Mouse (Mus musculus) liver, embryonic 14.5 days (tissue): ENCODE results near the gene Dcaf7. TPM values are rescaled to one million over a fixed set of nuclear protein-coding genes. Genes with fewer than 3 reads are reported as not detected.

Experiments
- ATAC-seq: fragments of 200-750 bp; cut with Nextera tagmentation; 2 replicates; pipeline ENCODE4 v1.8.0; 2017; ENCODE audit warnings: moderate number of reproducible peaks, mild to moderate bottlenecking, moderate library complexity; ENCODE audit not compliant: insufficient read depth
- DNase-seq, 3 experiments: peaks; one replicate each; pipeline ENCODE4 v3.0.0-alpha.2; 2012 to 2013; ENCODE audit warnings: low read depth in 3 of 3, low spot score in 3 of 3
- H3K27ac ChIP-seq: fragments of 300-500 bp; sonication (generic); 2 replicates; pipeline ENCODE4 v1.5.1; 2014; ENCODE audit warnings: moderate library complexity, mild to moderate bottlenecking, control low read depth, inconsistent platforms
- H3K27me3 ChIP-seq: fragments of 300-500 bp; sonication (generic); 2 replicates; pipeline ENCODE4 v1.6.1; 2014; ENCODE audit warnings: mild to moderate bottlenecking, low read length, moderate library complexity; ENCODE audit not compliant: control insufficient read depth, insufficient read depth
- H3K36me3 ChIP-seq: fragments of 300-500 bp; sonication (generic); replicated peaks from 2 replicates; pipeline ENCODE4 v1.6.1; 2014; ENCODE audit warnings: low read depth; ENCODE audit not compliant: control insufficient read depth, insufficient read depth
- H3K4me1 ChIP-seq, 2 experiments: fragments of 200-500 bp in 1 of 2; fragments of 300-500 bp in 1 of 2; sonication (generic) in 1 of 2; replicated peaks; 2 replicates each; pipeline ENCODE4 v1.6.1; 2012 to 2014; ENCODE audit warnings: antibody characterized with exemption in 1 of 2, inconsistent platforms in 1 of 2, low read length in 1 of 2; ENCODE audit not compliant: control insufficient read depth in 2 of 2, insufficient read depth in 2 of 2
- H3K4me2 ChIP-seq: fragments of 300-500 bp; sonication (generic); 2 replicates; pipeline ENCODE4 v1.6.1; 2014; ENCODE audit warnings: low read depth, mild to moderate bottlenecking, control low read depth, moderate library complexity
- H3K4me3 ChIP-seq, 2 experiments: fragments of 200-500 bp in 1 of 2; fragments of 300-500 bp in 1 of 2; sonication (generic) in 1 of 2; 2 replicates each; pipeline ENCODE4 v1.5.1; 2012 to 2014; ENCODE audit warnings: low read depth in 2 of 2, low read length in 2 of 2, mild to moderate bottlenecking in 2 of 2, control low read depth in 1 of 2, inconsistent platforms in 1 of 2, moderate library complexity in 1 of 2; ENCODE audit not compliant: insufficient read depth in 1 of 2
- H3K9ac ChIP-seq: fragments of 300-500 bp; sonication (generic); replicated peaks from 2 replicates; pipeline ENCODE4 v1.6.1; 2014; ENCODE audit warnings: mild to moderate bottlenecking, control low read depth, moderate library complexity
- H3K9me3 ChIP-seq: fragments of 300-500 bp; sonication (generic); 2 replicates; pipeline ENCODE4 v1.6.1; 2016; ENCODE audit warnings: low read length, mixed read lengths; ENCODE audit not compliant: control insufficient read depth
- CTCF ChIP-seq: IDR thresholded peaks from 2 replicates; pipeline ENCODE4 v1.5.1; 2016; ENCODE audit warnings: antibody characterized with exemption, low read depth, control low read depth
- EP300 ChIP-seq: IDR thresholded peaks from 2 replicates; pipeline ENCODE4 v1.6.1; 2016; ENCODE audit warnings: antibody characterized with exemption, low read depth
- WGBS: fragments of 180-500 bp; shearing (Covaris S2); extraction: QIAGEN DNeasy Blood & Tissue Kit; methylation state at CpG from one replicate; pipeline ENCODE4 v1.1.7; 2014; ENCODE audit not compliant: insufficient replicate concordance; 5-methylcytosine and 5-hydroxymethylcytosine counted together
- polyA plus RNA-seq, 2 experiments: library from polyadenylated mRNA; depleted of rRNA in 1 of 2; stranded (reverse) in 1 of 2; unstranded in 1 of 2; fragments of >200 nt; fragmentation: Nextera tagmentation in 1 of 2; extraction: Ambion mirVana in 1 of 2; gene quantifications; 2 replicates each; pipeline versions ENCODE4 v1.2.1 to v1.2.3; 2012 to 2014

The Dcaf7 gene
- polyA plus RNA-seq (2012; rRNA removed) (15.4 and 15.5 TPM in 2 replicates), polyA plus RNA-seq (2014; fragmentation: Nextera tagmentation; extraction: Ambion mirVana) (21.6 and 25.9 TPM in 2 replicates)

- peak; percentile 98 for ATAC-seq
- peak within 1 kb of the TSS; percentile 69 to 90 for H3K4me3 ChIP-seq
Measured at GRCm38 (mm10) chr11:106036548-106037417, at the start of gene Dcaf7. Gene Dcaf7 (plus strand): TSS chr11:106036872.

GRCm38 (mm10) chr11:105987446-105987845, 49.2 kb upstream of the Dcaf7 start:
- no peak for ATAC-seq
- peaks cover 0 to 2% of the 10 kb centered on the region in 2 experiments; a peak in 1 of 4 replicates for H3K4me1 ChIP-seq
- no peaks in the 10 kb centered on the region for H3K9me3 ChIP-seq
- H3K4me2 ChIP-seq: no peak overlapping the region
- H3K9ac ChIP-seq: no peak overlapping the region
- no peaks in the 10 kb centered on the region for H3K27me3 ChIP-seq
- H3K27ac ChIP-seq: no peak overlapping the region
- no peak for DNase-seq
- no peaks in the 10 kb centered on the region for H3K36me3 ChIP-seq
- 35% methylated on average over 6 of the region's 6 CpGs for WGBS
- TF ChIP-seq CTCF: no peak
- no peak for TF ChIP-seq EP300
- no peak overlapping the region for H3K4me3 ChIP-seq

More at GRCm38 (mm10) chr11:106036548-106037417, at the start of gene Dcaf7:
- peak; percentile 96 to 97 (median 97) for DNase-seq
- under 1% methylated on average over 66 of the region's 66 CpGs for WGBS
- no peaks in the 10 kb centered on the region for H3K27me3 ChIP-seq
- peak within 1 kb of the TSS; percentile 70 for H3K9ac ChIP-seq
- peak within 1 kb of the TSS; percentile 89 for H3K4me2 ChIP-seq
- H3K27ac ChIP-seq: peak within 1 kb of the TSS; percentile 16
- H3K9me3 ChIP-seq: no peaks in the 10 kb centered on the region
- peaks cover 16 to 17% of the 10 kb centered on the region in 2 experiments for H3K4me1 ChIP-seq
- no peak for TF ChIP-seq EP300
- TF ChIP-seq CTCF: no peak
- H3K36me3 ChIP-seq: no peaks in the 10 kb centered on the region

GRCm38 (mm10) chr11:105989446-105989845, 47.2 kb upstream of the Dcaf7 start:
- H3K9ac ChIP-seq: no peak overlapping the region
- H3K9me3 ChIP-seq: no peaks in the 10 kb centered on the region
- H3K27me3 ChIP-seq: no peaks in the 10 kb centered on the region; the same call in 1 of the 2 replicates
- 53% methylated on average over 6 of the region's 6 CpGs for WGBS
- DNase-seq (no peak), ATAC-seq (no peak)
- TF ChIP-seq CTCF (no peak), EP300 (no peak)
- no peak overlapping the region for H3K4me2 ChIP-seq
- H3K36me3 ChIP-seq: no peaks in the 10 kb centered on the region
- no peak overlapping the region for H3K27ac ChIP-seq
- H3K4me1 ChIP-seq: peaks cover 0 to 2% of the 10 kb centered on the region in 2 experiments; a peak in 1 of 4 replicates
- no peak overlapping the region for H3K4me3 ChIP-seq

- Histone ChIP-seq H3K4me2 (no peak overlapping the region), H3K36me3 (no peaks in the 10 kb centered on the region), H3K9me3 (no peaks in the 10 kb centered on the region), H3K27me3 (no peaks in the 10 kb centered on the region; the same call in 1 of the 2 replicates), H3K4me1 (peaks cover 0 to 2% of the 10 kb centered on the region in 2 experiments; a peak in 1 of 4 replicates), H3K4me3 (no peak overlapping the region), H3K27ac (no peak overlapping the region), H3K9ac (no peak overlapping the region)
- TF ChIP-seq EP300 (no peak), CTCF (no peak)
- peak; percentile 52; the same call in 1 of the 2 replicates for ATAC-seq
- WGBS: 2% methylated on average over 2 of the region's 2 CpGs
- peak in 2 of 3 experiments; percentile 11 to 13 for DNase-seq
Measured at GRCm38 (mm10) chr11:105990231-105990630, 46.4 kb upstream of the Dcaf7 start.

- DNase-seq (no peak), ATAC-seq (no peak)
- H3K9ac ChIP-seq: no peak within 1 kb of the TSS
- H3K4me3 ChIP-seq: no peak within 1 kb of the TSS
- no peak within 1 kb of the TSS for H3K27ac ChIP-seq
- WGBS: 82% methylated on average over 3 of the region's 3 CpGs
- H3K36me3 ChIP-seq: no peaks in the 10 kb centered on the region
- peaks cover 0 to 2% of the 10 kb centered on the region in 2 experiments; a peak in 1 of 4 replicates for H3K4me1 ChIP-seq
- no peaks in the 10 kb centered on the region for H3K9me3 ChIP-seq
- no peak for TF ChIP-seq CTCF
- TF ChIP-seq EP300: no peak
- no peak within 1 kb of the TSS for H3K4me2 ChIP-seq
- no peaks in the 10 kb centered on the region; the same call in 1 of the 2 replicates for H3K27me3 ChIP-seq
Measured at GRCm38 (mm10) chr11:105994375-105994774, 42.3 kb upstream of the Dcaf7 start, which contains the start of gene Ace3. Gene Ace3 (plus strand): TSS chr11:105994675.
